Mouse (Mus musculus): ENCODE measurements around the gene Vps41.

- TF ChIP-seq USF1 (IDR thresholded peaks at IDR 0.05; ENCODE audit: low read depth) (no peak), CTCF (IDR thresholded peaks at IDR 0.05; ENCODE audit: control insufficient read depth, insufficient read depth, insufficient read length) (no peak)
These were observed 158.2 kb downstream of the Vps41 start for GRCm38 (mm10) chr13:18875321-18875720.
